Mouse (Mus musculus) mammary gland, adult 2 months (tissue): ENCODE data around the gene Stx8. TPM values are rescaled to one million over a fixed set of nuclear protein-coding genes. Genes with fewer than 3 reads are reported as not detected.

Experiments
- polyA plus RNA-seq: library from polyadenylated mRNA; depleted of rRNA; stranded (reverse); fragments of >200 nt; gene quantifications from 2 replicates; pipeline ENCODE4 v1.2.3, GENCODE M21; 2012; ENCODE audit warnings: low replicate concordance; rRNA removed

Stx8 gene
- 3.1 and 7.3 TPM in 2 replicates for polyA plus RNA-seq

DNA sequence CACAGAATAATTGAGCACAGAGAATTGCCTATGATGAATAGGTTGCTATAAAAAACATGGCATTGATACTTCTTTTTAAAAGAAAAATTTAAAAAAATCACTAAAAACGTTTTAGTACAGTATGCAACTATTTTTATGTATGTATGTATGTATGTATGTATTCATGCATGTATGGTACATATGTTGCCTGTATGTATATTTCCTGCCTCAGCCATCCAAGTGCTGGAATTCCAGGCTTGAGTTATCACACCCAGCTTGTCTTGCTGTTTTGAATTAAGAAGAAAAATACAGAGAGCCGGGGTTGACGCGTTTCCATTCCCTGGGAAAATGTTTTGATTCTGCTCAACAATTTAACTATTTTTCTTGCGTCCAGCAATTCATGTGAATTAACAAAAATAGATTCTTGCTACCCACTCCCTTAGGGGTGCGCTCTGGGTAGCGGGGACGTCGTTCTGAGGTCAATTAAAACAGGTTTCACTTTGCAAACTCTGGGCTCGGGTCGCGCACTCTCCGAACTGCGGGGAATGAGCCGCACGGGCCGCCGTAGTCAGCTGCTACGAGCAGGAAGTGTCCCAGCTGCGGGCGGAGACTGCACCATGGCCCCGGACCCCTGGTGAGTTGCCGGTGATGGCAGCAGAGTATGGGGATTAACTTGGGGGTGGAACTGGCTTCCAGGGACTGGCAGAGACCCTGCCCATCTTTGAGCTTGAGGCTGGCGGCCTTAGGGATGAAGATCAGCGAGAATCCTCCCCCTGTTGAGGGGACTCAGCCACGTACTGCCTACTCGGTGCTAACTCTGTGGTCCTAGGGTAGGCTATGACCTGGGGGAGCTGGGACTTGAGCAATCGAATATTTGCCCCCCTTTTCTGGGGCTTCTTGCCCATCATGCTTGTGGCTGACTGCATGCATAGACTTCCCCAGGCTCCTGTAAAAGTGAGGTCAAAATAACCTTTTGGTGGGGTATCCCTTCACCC is at the start of gene Stx8:
Gene Stx8 (plus strand): TSS at position 289 of the 974 bp plus-strand sequence.

DNA sequence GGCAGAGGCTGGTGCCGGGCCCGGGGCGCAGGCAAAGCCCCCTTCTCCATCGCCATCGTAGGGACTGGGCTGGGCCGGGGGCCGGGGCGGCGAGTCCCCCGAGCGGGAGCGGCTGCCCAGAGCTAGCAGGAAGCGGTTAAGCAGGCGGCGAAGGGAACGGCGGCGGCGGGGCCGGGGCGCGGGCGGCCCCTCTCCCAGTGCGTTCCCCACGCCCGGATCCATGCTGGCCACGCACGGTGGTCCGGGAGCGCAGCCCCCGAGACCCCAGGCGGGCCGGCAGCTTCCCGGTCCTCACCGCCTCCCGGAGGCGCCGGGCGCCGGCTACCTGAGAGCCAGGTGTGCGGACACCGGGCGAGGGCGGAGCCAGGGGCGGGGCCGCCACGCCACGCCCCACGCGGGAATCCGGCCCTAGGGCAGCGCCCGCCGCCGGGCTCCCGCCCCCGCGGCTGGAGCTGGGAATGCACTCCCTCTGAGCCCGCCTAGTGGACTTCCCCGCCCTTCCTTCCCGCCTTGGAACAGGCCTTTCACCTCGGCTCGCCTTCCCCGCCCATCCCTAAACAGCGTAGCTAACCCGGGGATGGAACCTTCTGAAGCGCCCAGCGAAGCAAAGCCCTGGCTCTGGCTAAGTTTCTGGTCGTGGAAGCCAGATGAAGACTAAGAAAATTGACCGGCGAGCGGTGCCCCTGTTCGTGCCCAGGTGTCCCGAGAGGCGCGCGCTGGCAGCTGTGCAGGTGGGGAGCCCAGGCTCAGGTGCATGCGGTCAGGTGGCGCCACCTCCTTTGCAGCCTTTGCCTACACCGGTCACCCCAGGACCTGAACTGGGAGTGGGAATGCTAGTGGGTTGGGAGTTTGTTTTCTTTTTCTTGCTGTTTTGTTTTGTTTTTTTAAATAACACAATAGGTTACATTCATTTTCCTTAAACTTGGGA is 43.9 kb upstream of the Stx8 start, which contains the start of gene Usp43:
Gene Usp43 (minus strand): TSS at position 327 of the 928 bp plus-strand sequence.

DNA sequence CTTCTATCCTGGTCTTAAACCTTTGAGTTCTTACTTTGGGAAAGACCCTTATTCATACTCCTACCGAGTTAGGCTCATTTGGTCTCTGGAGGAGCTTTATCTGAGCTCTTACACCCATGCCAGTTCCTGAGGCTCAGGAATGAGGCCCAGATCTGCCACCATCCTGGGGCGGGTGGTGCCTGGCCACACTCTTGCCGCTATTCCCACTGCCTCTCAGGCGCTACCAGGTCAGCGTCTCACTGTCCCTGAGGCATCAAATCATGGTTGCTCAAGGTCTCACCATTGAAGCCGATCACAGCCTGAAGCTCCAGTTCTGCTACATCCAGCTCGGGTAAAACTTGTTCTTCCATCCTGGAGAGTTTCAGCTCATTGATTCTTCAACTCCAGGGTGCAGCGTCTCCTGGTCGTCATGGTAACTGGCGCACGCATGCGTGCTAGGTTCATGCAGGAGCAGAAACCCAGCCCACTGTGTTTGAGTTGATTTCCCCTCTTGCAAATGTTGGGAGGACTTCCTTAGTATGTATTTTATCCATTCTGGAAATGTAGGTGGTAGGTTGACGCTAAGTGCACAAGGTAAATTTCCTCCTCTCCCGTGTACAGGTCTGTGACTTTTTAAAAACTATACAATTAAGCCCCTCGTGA is 630 bp upstream of the Stx8 start, which contains the start of gene Cfap52:
Gene Cfap52 (minus strand): TSS at position 410 of the 642 bp plus-strand sequence.

Other genes with a start within 250 kb of the Stx8 start
- gene Glp2r, start 195.0 kb upstream of the Stx8 start, polyA plus RNA-seq = 0.04 TPM in 1 of 2 replicates, not detected in the other
- not detected in 2 replicates for gene Gsg1l2, start 191.6 kb upstream of the Stx8 start, polyA plus RNA-seq
- 58.0 TPM in 1 of 2 replicates, not detected in the other for gene Dhrs7c, start 168.0 kb upstream of the Stx8 start, polyA plus RNA-seq
- gene Usp43, start 44.0 kb upstream of the Stx8 start, polyA plus RNA-seq = 1.0 and 1.4 TPM in 2 replicates
- gene Cfap52, start 542 bp upstream of the Stx8 start, polyA plus RNA-seq = not detected in 2 replicates